Mouse (Mus musculus): ENCODE measurements at regions not wholly inside any gene's neighbourhood (a gene's known extent, or its start where the extent isn't known, plus 50 kb on each side); places are given as distances from the start of the nearest gene placed in this dataset.
A peak's percentile ranks its signal among the peaks of the same experiment; 100 is the strongest.

GRCm38 (mm10) chr13:37503898-37504297 is 158.9 kb downstream of the Ly86 start:
- DNase-seq (ENCODE audit: low read depth) = no peak

GRCm38 (mm10) chr13:37504373-37504772 is 159.4 kb downstream of the Ly86 start:
- DNase-seq (ENCODE audit: low read depth) = no peak

GRCm38 (mm10) chr13:37505617-37506016 is 160.6 kb downstream of the Ly86 start:
- DNase-seq (ENCODE audit: low read depth) = no peak

- no peak for DNase-seq (ENCODE audit: low read depth)
These were observed 161.0 kb downstream of the Ly86 start for GRCm38 (mm10) chr13:37506046-37506445.

- no peak for DNase-seq (ENCODE audit: low read depth)
These were observed 161.7 kb downstream of the Ly86 start for GRCm38 (mm10) chr13:37506701-37507100.

- no peak for DNase-seq (ENCODE audit: low read depth)
These were observed 162.1 kb downstream of the Ly86 start for GRCm38 (mm10) chr13:37507146-37507545.

- DNase-seq (ENCODE audit: low read depth) = no peak
These were observed 163.7 kb downstream of the Ly86 start for GRCm38 (mm10) chr13:37508385-37509351.

- peak; percentile 59 for DNase-seq (ENCODE audit: low read depth)
These were observed 164.4 kb downstream of the Ly86 start for GRCm38 (mm10) chr13:37509352-37509851.

GRCm38 (mm10) chr13:37510511-37510910 is 165.5 kb downstream of the Ly86 start:
- DNase-seq (ENCODE audit: low read depth) = no peak

GRCm38 (mm10) chr13:37511006-37511405 is 166.0 kb downstream of the Ly86 start:
- DNase-seq (ENCODE audit: low read depth) = no peak

- DNase-seq (ENCODE audit: low read depth) = no peak
These were observed 166.4 kb downstream of the Ly86 start for GRCm38 (mm10) chr13:37511406-37511805.

GRCm38 (mm10) chr13:37512781-37513180 is 167.8 kb downstream of the Ly86 start:
- no peak for DNase-seq (ENCODE audit: low read depth)

- DNase-seq (ENCODE audit: low read depth) = no peak
These were observed 168.3 kb downstream of the Ly86 start for GRCm38 (mm10) chr13:37513206-37513904.

- no peak for DNase-seq (ENCODE audit: low read depth)
These were observed 169.0 kb downstream of the Ly86 start for GRCm38 (mm10) chr13:37513905-37514607.

GRCm38 (mm10) chr13:37514641-37515305 is 169.8 kb downstream of the Ly86 start:
- DNase-seq (ENCODE audit: low read depth) = no peak

GRCm38 (mm10) chr13:37517055-37517807 is 172.2 kb downstream of the Ly86 start:
- DNase-seq (ENCODE audit: low read depth) = no peak

- DNase-seq (ENCODE audit: low read depth) = peak; percentile 70
These were observed 174.9 kb downstream of the Ly86 start for GRCm38 (mm10) chr13:37519948-37520347.

GRCm38 (mm10) chr13:37525097-37525726 is 180.2 kb downstream of the Ly86 start:
- no peak for DNase-seq (ENCODE audit: low read depth)

GRCm38 (mm10) chr13:37526102-37526501 is 181.1 kb downstream of the Ly86 start:
- no peak for DNase-seq (ENCODE audit: low read depth)

- no peak for DNase-seq (ENCODE audit: low read depth)
These were observed 183.4 kb downstream of the Ly86 start for GRCm38 (mm10) chr13:37528380-37528779.
